Mouse (Mus musculus): ENCODE results near the gene Maml2.

Gene Maml2

DNA sequence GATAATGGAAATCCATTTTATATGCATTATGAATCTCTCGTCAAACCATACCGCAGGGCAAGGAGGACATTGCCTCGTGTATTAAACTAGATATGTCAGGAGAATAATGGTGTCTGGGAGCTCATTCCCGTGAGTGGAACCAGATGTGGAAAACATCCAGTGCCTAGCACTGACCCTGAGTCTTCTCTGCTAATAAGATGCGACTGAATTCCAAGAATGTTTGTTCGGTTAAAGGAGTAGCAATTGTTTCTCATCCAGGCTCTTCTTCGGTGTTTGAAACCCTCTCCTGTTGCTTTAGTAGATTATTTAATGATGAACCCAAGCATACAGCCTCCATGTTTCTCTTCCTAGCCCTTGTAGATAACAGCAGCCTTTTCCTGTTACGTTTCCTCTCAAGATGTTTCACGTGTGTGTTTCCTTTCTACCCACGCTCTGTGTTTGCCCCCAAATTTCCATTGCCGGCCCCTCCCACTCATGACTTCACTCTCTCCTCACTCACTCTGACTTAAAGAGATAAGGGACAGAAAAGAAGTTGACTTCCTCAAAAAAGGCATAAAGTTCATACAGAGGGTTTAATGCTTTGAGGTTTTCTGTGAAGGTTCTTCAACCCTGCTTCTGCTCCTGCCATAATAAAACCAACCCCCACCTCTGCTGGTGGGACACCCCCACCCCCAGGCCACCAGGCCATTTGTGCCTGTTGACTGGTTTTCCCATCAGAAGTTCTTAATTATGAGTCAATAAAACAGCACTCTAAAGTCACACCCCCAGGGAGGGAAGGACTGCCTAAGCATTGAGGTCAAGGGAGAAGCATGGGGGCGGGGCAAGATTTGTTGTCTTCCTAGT, 238.9 kb downstream of the Maml2 start:
- DNase-seq (ENCODE audit: low spot score): peak; percentile 74

DNA sequence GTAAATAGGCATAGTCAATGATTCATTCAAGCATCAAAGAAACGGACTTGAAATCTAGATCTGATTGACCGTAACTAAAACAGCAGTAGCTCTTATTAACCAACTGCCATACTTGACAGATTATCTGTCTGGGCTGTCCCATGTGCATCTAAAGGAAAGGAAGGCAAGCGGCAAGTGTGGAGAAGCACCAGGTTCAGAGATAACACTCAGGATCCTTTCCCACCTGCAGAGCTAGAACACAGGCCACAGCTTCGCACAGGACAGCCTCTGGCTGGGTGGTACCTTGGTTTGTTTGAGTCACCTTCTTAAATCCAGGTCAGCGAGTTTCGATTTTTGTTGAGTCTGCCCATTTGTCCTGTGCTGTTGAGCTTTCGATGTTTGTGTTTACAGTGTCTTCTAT, 240.4 kb downstream of the Maml2 start:
- no peak for DNase-seq (ENCODE audit: low spot score)

DNA sequence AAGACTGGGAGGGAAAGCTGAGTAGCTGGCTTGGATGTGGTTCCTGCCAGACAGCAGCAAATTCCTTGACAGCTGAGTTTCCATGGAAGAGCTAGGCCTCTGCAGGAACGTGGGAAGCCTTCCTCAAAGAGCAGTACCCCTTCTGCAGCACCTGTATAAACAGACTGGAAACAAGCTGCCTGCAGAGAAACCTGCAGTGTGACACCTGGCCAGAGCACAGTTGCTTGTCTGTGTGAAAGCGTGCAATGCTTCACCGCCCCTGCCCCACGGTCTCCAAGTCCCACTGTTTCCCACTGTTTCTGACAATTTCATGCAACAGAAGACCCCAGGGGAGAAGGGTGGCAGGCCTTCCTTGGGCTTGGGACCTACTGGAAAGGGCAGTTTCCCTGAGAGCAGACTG, 241.8 kb downstream of the Maml2 start:
- peak; percentile 47 for DNase-seq (ENCODE audit: low spot score)

- no peak for DNase-seq (ENCODE audit: low spot score)
Measured at GRCm38 (mm10) chr9:13540227-13540626, 242.5 kb downstream of the Maml2 start.

- DNase-seq (ENCODE audit: low spot score): peak; percentile 49
Measured at GRCm38 (mm10) chr9:13540781-13541180, 243.0 kb downstream of the Maml2 start.

- DNase-seq (ENCODE audit: low spot score): no peak
Measured at GRCm38 (mm10) chr9:13543167-13543566, 245.4 kb downstream of the Maml2 start.

DNA sequence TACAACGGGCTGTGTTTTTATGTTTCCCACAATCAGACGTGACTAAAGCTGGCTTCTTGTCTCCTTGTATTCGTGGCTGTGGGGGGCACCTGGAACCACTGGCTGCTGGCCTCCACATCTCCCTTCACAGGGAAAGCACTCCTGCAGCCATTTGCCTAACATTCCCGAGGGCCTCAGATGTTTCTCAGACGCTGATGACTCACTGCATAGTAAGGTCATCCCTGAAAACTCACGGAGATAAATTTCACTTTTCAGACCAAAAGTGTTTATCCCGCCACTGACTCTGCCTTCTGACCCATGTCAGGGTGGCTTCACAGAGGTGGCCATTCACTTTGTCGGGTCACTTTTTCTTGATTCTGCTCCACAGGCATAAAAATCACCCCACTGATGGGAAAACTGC, 246.4 kb downstream of the Maml2 start:
- DNase-seq (ENCODE audit: low spot score): no peak

GRCm38 (mm10) chr9:13545726-13546125, 248.0 kb downstream of the Maml2 start:
- no peak for DNase-seq (ENCODE audit: low spot score)

DNA sequence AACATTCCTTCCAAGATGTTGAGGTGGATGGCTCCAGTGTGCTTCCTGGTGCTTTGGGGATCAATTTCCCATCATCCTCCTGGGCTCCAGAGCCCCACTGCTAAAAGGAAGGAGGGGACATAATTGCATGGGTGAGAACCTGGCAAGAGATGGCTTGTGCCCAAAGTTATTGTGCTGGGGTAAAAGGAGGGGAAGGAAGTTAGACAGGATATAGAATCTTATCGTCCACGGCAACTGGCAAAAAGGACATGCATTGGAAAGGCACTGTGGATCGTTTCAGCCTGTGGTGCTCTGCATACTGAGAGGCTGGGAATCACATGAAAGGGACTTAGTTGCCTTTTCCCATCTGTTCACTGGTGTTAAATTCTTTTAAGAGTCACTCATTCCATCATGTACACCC, 252.2 kb downstream of the Maml2 start:
- DNase-seq (ENCODE audit: low spot score): no peak

DNA sequence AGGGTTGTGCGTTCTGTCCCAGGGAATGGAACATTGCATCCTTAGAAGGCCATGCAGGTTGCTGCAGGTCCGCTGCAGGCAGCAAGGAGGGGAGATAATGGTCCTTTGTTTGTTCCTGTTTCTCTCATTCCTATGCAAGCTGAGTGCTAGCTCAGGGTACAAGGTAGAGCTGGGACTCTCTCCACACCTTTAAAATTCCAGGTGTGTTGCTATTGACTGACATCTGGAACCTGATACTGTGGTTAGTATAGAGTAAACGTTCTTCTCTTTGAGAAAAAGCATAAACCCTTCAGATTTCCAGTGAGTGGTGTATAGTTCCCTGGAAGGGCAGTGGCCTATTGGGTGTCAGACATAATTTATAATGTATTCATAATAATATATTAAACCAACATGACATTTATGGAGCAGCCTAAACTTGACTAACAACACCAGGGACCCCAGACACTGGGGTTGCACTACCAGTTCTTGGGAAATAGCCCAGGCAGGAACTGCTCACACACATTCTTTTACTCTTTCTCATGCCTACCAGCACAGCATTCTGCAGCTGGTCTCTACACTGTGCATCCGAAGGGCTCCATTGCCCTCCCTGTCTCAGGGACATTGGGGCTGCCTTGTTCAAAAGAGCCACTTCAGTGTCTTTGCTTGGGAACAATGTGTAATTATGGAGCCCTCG, 254.8 kb downstream of the Maml2 start:
- no peak for DNase-seq (ENCODE audit: low spot score)

GRCm38 (mm10) chr9:13554773-13555172, 257.0 kb downstream of the Maml2 start:
- no peak for DNase-seq (ENCODE audit: low spot score)

DNA sequence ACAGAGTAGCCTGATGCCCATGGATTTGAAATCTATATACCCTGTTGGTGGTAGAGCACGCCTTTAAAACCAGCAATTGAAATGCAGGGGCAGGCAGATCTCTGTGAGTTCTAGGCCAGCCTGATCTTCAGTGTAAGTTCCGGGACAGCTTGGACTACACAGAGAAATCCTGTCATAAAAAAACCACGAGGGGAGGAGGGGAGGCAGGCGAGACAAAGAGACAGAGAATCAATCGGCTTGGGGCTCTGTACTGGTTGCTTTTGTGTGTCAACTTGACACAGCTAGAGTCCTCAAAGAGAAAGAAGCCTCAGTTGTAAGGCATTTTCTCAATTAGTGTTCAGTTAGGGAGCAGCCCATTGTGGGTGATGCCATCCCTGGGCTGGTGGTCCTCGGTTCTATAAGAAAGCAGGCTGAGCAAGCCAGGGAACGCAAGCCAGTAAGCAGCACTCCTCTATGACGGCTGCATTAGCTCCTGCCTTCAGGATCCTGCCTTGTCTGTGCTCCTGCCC, 258.3 kb downstream of the Maml2 start:
- no peak for DNase-seq (ENCODE audit: low spot score)

- DNase-seq (ENCODE audit: low spot score): no peak
Measured at GRCm38 (mm10) chr9:13556696-13557095, 258.9 kb downstream of the Maml2 start.

DNA sequence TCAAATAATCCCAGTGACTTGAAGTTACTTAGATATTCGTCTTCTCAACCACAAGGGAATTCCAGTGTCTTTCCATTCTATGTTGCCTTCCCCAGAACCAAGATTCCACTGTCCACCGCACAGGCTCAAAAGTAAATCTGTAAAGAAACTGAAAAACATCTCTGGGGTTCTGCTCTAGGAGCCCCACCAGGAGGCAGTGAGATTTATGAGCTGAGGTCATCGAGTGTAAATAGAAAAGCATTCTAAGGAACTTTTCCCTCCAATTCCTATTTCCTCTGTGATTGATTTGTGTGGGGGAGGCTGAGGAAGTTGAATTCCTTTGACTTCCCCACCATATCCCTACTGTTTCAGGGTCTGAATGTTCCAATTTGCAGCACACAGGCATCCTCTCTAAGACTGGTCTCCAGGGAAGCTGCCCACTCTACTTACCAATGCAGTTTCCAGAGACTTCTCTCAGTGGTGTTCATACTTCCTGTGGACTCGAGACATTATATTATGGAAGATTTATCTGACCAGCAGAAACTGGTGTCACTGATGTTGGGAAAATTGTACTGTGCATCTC, 261.1 kb downstream of the Maml2 start:
- peak; percentile 48 for DNase-seq (ENCODE audit: low spot score)

DNA sequence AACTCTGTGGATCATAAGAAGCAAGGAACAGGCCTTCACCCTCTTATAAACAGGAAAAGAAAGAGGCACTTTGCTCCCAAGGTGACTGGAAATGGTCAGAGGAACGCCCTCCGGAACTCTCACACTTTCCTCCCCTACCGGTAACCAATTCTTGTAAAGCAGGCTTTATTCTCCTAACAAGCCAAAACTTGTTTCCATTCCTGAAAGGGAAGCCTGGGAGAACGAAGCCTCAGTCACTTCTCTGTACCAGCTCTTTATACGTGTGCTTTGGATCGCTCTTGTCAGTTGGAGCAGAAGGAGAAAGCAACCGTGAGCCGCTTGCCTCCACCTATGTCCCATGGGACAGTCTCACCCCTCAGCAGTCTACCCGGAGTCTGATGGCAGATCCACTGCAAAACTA, 262.9 kb downstream of the Maml2 start:
- no peak for DNase-seq (ENCODE audit: low spot score)

DNA sequence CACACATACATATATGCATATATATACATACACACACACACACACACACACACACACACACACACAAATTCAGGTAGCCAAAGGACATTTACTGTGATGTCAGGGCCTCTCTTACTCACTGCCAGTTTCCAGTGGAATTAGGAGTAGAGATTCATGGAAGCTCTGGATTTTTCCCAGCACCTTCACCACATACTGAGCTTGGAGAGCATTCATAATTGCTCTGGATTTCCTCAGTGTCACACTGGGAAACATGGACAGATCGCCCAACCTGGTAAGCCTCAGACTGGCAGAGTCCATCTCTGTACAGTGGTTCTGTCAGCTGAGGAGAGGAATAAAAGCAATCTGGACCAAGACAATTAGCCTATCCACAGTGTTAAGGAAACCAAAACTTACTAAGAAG, 263.6 kb downstream of the Maml2 start:
- DNase-seq (ENCODE audit: low spot score): no peak

GRCm38 (mm10) chr9:13563475-13564414, 266.0 kb downstream of the Maml2 start:
- DNase-seq (ENCODE audit: low spot score): no peak

DNA sequence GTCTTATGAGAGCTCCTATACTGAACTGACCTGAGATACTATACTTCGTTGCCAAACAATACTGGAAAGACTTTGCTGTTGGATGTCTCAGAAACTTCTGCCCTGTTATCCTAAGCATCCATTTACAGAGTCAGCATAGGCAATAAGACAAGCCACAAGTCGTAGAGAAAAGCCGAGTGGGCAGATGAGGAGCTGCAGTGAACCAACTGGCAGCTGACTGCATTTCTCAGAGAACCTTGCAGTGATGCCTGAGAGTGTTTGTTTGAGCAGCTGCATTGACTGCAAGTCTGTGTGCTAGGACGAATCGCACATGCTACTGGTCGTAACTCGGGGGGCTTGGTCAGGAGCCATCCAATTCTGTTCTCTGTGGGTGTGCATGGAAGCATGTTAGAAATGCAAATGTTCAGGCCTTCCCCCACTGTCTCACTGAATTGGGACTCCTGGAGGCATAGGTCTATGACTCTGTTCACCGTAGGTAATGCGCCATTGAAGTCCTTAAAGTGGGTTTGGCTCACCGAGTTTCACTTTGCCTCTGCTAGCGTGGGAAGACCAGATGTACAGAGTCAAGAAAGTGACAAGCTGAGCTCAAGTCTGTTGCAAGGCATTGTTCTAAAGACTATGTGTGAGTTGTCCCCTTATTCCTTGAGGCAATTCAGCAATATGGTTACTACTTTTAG, 267.7 kb downstream of the Maml2 start:
- DNase-seq (ENCODE audit: low spot score): no peak

DNA sequence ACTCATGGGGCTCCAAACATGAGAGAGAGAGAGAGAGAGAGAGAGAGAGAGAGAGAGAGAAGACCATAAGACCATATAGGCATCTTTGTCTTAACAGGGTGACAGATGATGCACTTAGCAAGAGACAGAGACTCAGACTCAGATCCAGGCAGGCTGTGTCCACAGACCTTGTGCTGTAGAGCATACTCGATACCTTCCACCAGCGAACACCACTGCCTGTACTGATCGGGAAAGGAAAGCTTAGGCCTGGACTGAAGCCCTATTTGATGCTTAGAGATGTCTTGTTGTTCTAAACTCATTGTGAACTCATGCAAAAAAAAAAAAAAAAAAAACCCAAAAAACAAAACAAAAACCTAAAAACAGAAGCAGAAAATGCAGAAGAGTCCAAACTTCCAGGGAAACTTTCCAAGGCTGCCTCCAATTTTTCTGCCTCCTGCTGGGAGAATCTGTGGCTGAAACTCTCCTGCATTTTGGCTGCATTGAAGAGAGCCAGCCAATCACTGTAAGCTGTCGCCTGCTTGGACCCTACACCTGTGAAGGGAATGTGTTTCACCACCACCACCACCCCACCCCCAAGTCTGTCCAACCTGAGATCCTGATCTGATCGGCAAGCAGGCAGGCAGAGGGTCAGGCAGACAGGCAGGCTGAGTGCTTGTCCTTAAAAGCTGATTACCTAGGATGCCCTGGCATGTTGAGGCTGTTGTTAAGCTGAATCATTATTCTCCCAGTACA, 268.6 kb downstream of the Maml2 start:
- no peak for DNase-seq (ENCODE audit: low spot score)

DNA sequence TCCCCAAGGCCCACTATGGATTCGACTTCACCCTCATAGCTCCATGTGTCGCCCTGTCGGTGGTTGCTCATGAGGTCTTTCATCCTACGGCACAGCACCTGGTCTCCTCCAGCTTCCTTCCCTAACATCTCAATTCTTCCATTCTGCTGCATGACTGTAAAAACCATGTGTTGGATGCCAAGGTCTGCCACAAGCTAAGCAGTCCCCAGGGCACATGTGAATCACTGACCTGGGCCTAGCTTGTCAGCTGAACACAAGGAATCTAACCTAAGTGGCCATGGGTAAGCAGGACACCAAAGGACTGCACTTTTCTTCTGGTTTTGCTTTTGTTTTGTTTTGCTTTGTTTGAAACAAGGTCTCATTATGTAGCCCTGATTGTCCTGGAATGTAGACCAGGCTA, 271.3 kb downstream of the Maml2 start:
- no peak for DNase-seq (ENCODE audit: low spot score)

DNA sequence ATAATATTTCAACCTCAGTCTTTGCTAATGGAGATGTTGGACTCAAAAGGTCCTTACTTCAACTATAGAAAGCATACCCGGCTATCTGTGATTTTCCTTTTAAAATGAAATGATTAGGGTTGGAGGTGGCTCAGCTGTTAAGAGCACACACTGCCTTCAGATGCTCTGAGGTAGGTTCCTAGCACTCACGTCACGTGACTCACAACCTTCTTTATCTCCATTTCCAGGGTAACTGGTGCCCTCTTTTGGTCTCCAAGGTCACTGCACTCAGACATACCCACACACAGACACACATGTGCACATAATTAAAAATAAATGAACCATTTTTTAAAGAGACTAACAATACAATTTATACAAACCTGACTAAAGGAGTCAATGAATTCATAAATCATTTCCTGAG, 275.1 kb downstream of the Maml2 start:
- DNase-seq (ENCODE audit: low spot score): no peak

All from embryo, embryonic 10.5 days (tissue).